Mouse (Mus musculus) brain, embryonic 14.5 days (tissue): ENCODE results near the gene Apoe.

ENCODE experiments used
- CTCF ChIP-seq: fragments of 200-500 bp; IDR thresholded peaks from 2 replicates; pipeline ENCODE4 v1.5.1; 2012; ENCODE audit warnings: inconsistent platforms, mild to moderate bottlenecking, moderate library complexity, borderline replicate concordance; ENCODE audit not compliant: insufficient read depth, insufficient read length; ENCODE audit errors: extremely low read depth
- POLR2A ChIP-seq: fragments of 200-500 bp; IDR thresholded peaks from 2 replicates; pipeline ENCODE4 v1.6.1; 2012; ENCODE audit warnings: mild to moderate bottlenecking, inconsistent platforms, borderline replicate concordance; ENCODE audit not compliant: poor library complexity, insufficient read depth, insufficient read length, severe bottlenecking; ENCODE audit errors: extremely low read depth

- TF ChIP-seq POLR2A (no peak), CTCF (no peak)
These were observed 6.3 kb upstream of the Apoe start for GRCm38 (mm10) chr7:19705271-19705670.
